Mouse (Mus musculus) heart, postnatal 10 days (tissue): ENCODE measurements around the gene Zbtb4. TPM values are rescaled to one million over a fixed set of nuclear protein-coding genes. Genes with fewer than 3 reads are reported as not detected.
"Not testable (repeated sequence)": the region's sequence is repeated elsewhere in the genome, so short reads cannot be mapped to it uniquely, and the experiment has no call there.

Source experiments
- DNase-seq, 2 experiments: peaks; one replicate each; pipeline ENCODE4 v3.0.0; 2021
- intact Hi-C: fragments of 180-260 bp; cut with DNase I; formaldehyde crosslinking; loops from one replicate; pipeline ENCODE4 v1.15.1; 2025
- total RNA-seq, 2 experiments: library from RNA; stranded (reverse); gene quantifications; 2 replicates each; pipeline ENCODE4 v1.2.3; 2021

Zbtb4 gene
- total RNA-seq, result 10 to 100 TPM; 42.2 to 43.9 TPM

GRCm38 (mm10) chr11:69765221-69766125 is at the start of gene Zbtb4:
Gene Zbtb4 (plus strand): TSS chr11:69765912.
- peak; percentile 56 to 66 for DNase-seq
- intact Hi-C loops, result loop anchor here (2.0 kb wide), 1 partner anchor 37 kb away; no protein-coding TSS in a partner anchor

- DNase-seq, result peak in 1 of 2 experiments; percentile 26
- intact Hi-C loops, result loop anchor here (1.0 kb wide), 1 partner anchor 34 kb away; the partner anchor contains the start of gene Senp3
These were observed 49.8 kb upstream of the Zbtb4 start for GRCm38 (mm10) chr11:69715929-69716328.

- intact Hi-C loops, result no loop called here
- no peak for DNase-seq
These were observed 48.8 kb upstream of the Zbtb4 start for GRCm38 (mm10) chr11:69716953-69717352.

GRCm38 (mm10) chr11:69718661-69719060 is 47.1 kb upstream of the Zbtb4 start:
- intact Hi-C loops, result no loop called here
- no peak for DNase-seq

GRCm38 (mm10) chr11:69719423-69719822 is 46.3 kb upstream of the Zbtb4 start:
- DNase-seq, result no peak
- intact Hi-C loops, result no loop called here

GRCm38 (mm10) chr11:69720852-69721251 is 44.9 kb upstream of the Zbtb4 start:
- DNase-seq, result no peak
- intact Hi-C loops, result no loop called here

- intact Hi-C loops, result no loop called here
- DNase-seq, result no peak
These were observed 42.6 kb upstream of the Zbtb4 start for GRCm38 (mm10) chr11:69723074-69723473.

GRCm38 (mm10) chr11:69725951-69726350 is 39.8 kb upstream of the Zbtb4 start:
- intact Hi-C loops, result loop anchor here (5.0 kb wide), 1 partner anchor 151 kb away; the partner anchor contains the start of gene Tmem95
- DNase-seq, result no peak

GRCm38 (mm10) chr11:69729063-69729462 is 36.6 kb upstream of the Zbtb4 start:
- intact Hi-C loops, result loop anchor here (5.0 kb wide), 1 partner anchor 148 kb away; the partner anchor contains the start of gene Tmem95
- DNase-seq, result peak; percentile 30 to 69

- DNase-seq, intact Hi-C loops: not testable (repeated sequence)
These were observed 34.3 kb upstream of the Zbtb4 start for GRCm38 (mm10) chr11:69731408-69731807.

- DNase-seq, result no peak
- intact Hi-C loops, result no loop called here
These were observed 14.1 kb upstream of the Zbtb4 start for GRCm38 (mm10) chr11:69751635-69752034.

- no peak for DNase-seq
- intact Hi-C loops, result no loop called here
These were observed 13.0 kb upstream of the Zbtb4 start for GRCm38 (mm10) chr11:69752686-69753085.

- no peak for DNase-seq
- intact Hi-C loops, result no loop called here
These were observed 11.5 kb upstream of the Zbtb4 start for GRCm38 (mm10) chr11:69754233-69754632.

GRCm38 (mm10) chr11:69754701-69755100 is 11.0 kb upstream of the Zbtb4 start:
- intact Hi-C loops, result loop anchor here (5.0 kb wide), 1 partner anchor 238 kb away; the partner anchor contains the start of gene Gabarap
- peak; percentile 68 to 78 for DNase-seq

GRCm38 (mm10) chr11:69757303-69758089 is 8.2 kb upstream of the Zbtb4 start:
- intact Hi-C loops, result loop anchor here (2.0 to 5.0 kb wide), 2 partner anchors 119 to 235 kb away; partner anchors contain the start of gene Gabarap
- DNase-seq, result no peak

GRCm38 (mm10) chr11:69758090-69758456 is 7.6 kb upstream of the Zbtb4 start:
- DNase-seq, result peak; percentile 98
- intact Hi-C loops, result loop anchor here (2.0 to 5.0 kb wide), 2 partner anchors 119 to 234 kb away; partner anchors contain the start of gene Gabarap

- intact Hi-C loops, result loop anchor here (2.0 to 5.0 kb wide), 2 partner anchors 118 to 234 kb away; partner anchors contain the start of gene Gabarap
- peak; percentile 98 to 99 for DNase-seq
These were observed 7.2 kb upstream of the Zbtb4 start, which contains the start of gene Polr2a for GRCm38 (mm10) chr11:69758478-69758970. Gene Polr2a (minus strand): TSS chr11:69758637.

- peak; percentile 85 to 91 for DNase-seq
- intact Hi-C loops, result loop anchor here (2.0 to 5.0 kb wide), 2 partner anchors 118 to 233 kb away; partner anchors contain the start of gene Gabarap
These were observed 6.6 kb upstream of the Zbtb4 start for GRCm38 (mm10) chr11:69758971-69759721.

GRCm38 (mm10) chr11:69760160-69760900 is 5.4 kb upstream of the Zbtb4 start:
- intact Hi-C loops, result no loop called here
- no peak for DNase-seq
